ENCODE assay signal across 11 mouse cellular contexts in the genomic region with DNA sequence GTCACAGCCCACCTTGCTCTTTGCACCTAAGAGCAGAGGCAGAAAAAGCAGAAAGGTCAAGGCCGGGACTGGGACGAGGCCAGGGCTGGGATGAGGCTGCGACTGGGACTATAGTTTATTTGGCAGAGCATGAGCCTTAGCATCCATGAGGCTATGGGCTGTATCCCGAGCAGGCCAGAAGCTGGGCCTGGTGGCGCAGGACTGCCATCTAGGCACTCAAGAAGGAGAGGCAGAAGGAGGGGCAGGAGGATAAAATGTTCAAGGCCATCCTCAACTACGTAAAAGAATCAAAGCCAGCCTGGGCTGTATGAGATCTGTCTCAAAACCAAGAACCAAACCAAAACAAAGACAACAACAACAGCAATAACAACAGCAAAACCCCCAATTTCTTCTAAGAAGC. TPM values are rescaled to one million over a fixed set of nuclear protein-coding genes. Genes with fewer than 3 reads are reported as not detected.
A peak's percentile ranks its signal among the peaks of the same experiment; 100 is the strongest.
DNase-seq lines count a peak whose midpoint lies in the region; ATAC-seq and TF ChIP-seq lines count a peak whose summit lies in the region.
"Had no signal": no experiment of that assay in that cellular context is flagged by ENCODE, and none has a peak within 500 bp of the region (broad histone marks: within the 10 kb centered on the region; RNA-seq: fewer than 3 reads in every experiment).

No protein-coding gene starts in this region.

- H3K4me1 ChIP-seq in forebrain, postnatal 0 days (ENCODE audit: insufficient read depth) = no peaks in the 10 kb centered on the region
- peaks cover 15% of the 10 kb centered on the region for H3K4me1 ChIP-seq in forebrain, embryonic 13.5 days
- peaks cover 36% of the 10 kb centered on the region for H3K4me1 ChIP-seq in limb, embryonic 15.5 days

- no peak for DNase-seq in forebrain, postnatal 0 days
- DNase-seq in left cerebral cortex, adult 2 months (ENCODE audit: extremely low spot score in 1 of 2, low spot score in 2 of 2) = no peak
- no peak for DNase-seq in left cerebral cortex, adult 8-10 months (ENCODE audit: low spot score in 2 of 2)
- peak; percentile 21 for DNase-seq in ZHBTc4 (ENCODE audit: low read depth, low spot score)
- no peak for DNase-seq in left cerebral cortex, adult 11 months (ENCODE audit: low spot score)
- DNase-seq in spleen, adult 18-20 months = no peak
- DNase-seq: cerebellum, adult 2 months had no signal

- no peak overlapping the region for H3K4me3 ChIP-seq in forebrain, postnatal 0 days (ENCODE audit: low read depth, low read length)
- no peak overlapping the region for H3K4me3 ChIP-seq in forebrain, embryonic 13.5 days
- no peak overlapping the region for H3K4me3 ChIP-seq in left cerebral cortex, adult 2 months
- no peak overlapping the region for H3K4me3 ChIP-seq in limb, embryonic 15.5 days
- H3K4me3 ChIP-seq: forebrain, embryonic 10.5 days had no signal

- no peaks in the 10 kb centered on the region for H3K36me3 ChIP-seq in forebrain, postnatal 0 days (ENCODE audit: insufficient read depth)
- H3K36me3 ChIP-seq in forebrain, embryonic 13.5 days (ENCODE audit: poor library complexity, severe bottlenecking) = no peaks in the 10 kb centered on the region
- peaks cover 73% of the 10 kb centered on the region for H3K36me3 ChIP-seq in limb, embryonic 15.5 days

- H3K27me3 ChIP-seq in forebrain, postnatal 0 days (ENCODE audit: insufficient read depth, low read length) = no peaks in the 10 kb centered on the region
- H3K27me3 ChIP-seq in forebrain, embryonic 13.5 days = no peaks in the 10 kb centered on the region
- H3K27me3 ChIP-seq in limb, embryonic 15.5 days = no peaks in the 10 kb centered on the region

- intact Hi-C loops in left cerebral cortex, adult 2 months (cut with DNase I) = no loop called here

- 84% methylated on average over 6 of the region's 6 CpGs for WGBS in forebrain, postnatal 0 days
- WGBS in forebrain, embryonic 13.5 days = 79% methylated on average over 6 of the region's 6 CpGs
- WGBS in limb, embryonic 15.5 days = 50% methylated on average over 6 of the region's 6 CpGs

- TF ChIP-seq CTCF in forebrain, postnatal 0 days (IDR thresholded peaks at IDR 0.05; ENCODE audit: low read depth) = peak; percentile 11; the same call in 1 of the 2 replicates
- TF ChIP-seq CTCF in left cerebral cortex, adult 2 months (IDR thresholded peaks at IDR 0.05) = peak; percentile 1; the same call in 1 of the 2 replicates

- H3K9ac ChIP-seq in forebrain, postnatal 0 days = no peak overlapping the region
- H3K9ac ChIP-seq in forebrain, embryonic 13.5 days = no peak overlapping the region
- H3K9ac ChIP-seq in limb, embryonic 15.5 days = no peak overlapping the region

- no peaks in the 10 kb centered on the region for H3K9me3 ChIP-seq in forebrain, postnatal 0 days (ENCODE audit: low read length)
- no peaks in the 10 kb centered on the region for H3K9me3 ChIP-seq in forebrain, embryonic 13.5 days (replicated peaks)
- no peaks in the 10 kb centered on the region for H3K9me3 ChIP-seq in limb, embryonic 15.5 days
- H3K9me3 ChIP-seq: forebrain, embryonic 10.5 days had no signal

- no peak overlapping the region for H3K4me2 ChIP-seq in forebrain, postnatal 0 days (ENCODE audit: low read depth)
- H3K4me2 ChIP-seq in forebrain, embryonic 13.5 days = no peak overlapping the region
- no peak overlapping the region for H3K4me2 ChIP-seq in limb, embryonic 15.5 days

- no peak overlapping the region for H3K27ac ChIP-seq in forebrain, postnatal 0 days (ENCODE audit: low read depth, low read length)
- no peak overlapping the region for H3K27ac ChIP-seq in forebrain, embryonic 13.5 days
- H3K27ac ChIP-seq in left cerebral cortex, adult 2 months = peak overlapping the region; percentile 15; the same call in 1 of the 2 replicates
- peak overlapping the region; percentile 77 for H3K27ac ChIP-seq in limb, embryonic 15.5 days
- H3K27ac ChIP-seq: forebrain, embryonic 10.5 days had no signal

- ATAC-seq in forebrain, postnatal 0 days = no peak
- no peak for ATAC-seq in forebrain, embryonic 13.5 days
- no peak for ATAC-seq in limb, embryonic 15.5 days (ENCODE audit: insufficient number of reproducible peaks, low FRiP score, low TSS enrichment, low read depth)
- ATAC-seq: midbrain, embryonic 16.5 days had no signal

RNA-seq across cellular contexts. Expression of a gene that starts 52.6 kb away (rescaled TPM):
- total RNA-seq in forebrain, postnatal 0 days (2014; rRNA removed) = 13.9 and 20.8 TPM in 2 replicates
- 6.3 and 6.5 TPM in 2 replicates for polyA plus RNA-seq in forebrain, postnatal 0 days (2015; fragmentation: Nextera tagmentation; extraction: Ambion mirVana)
- 4.2 and 4.4 TPM in 2 replicates for polyA plus RNA-seq in forebrain, embryonic 13.5 days (2015; fragmentation: Nextera tagmentation; extraction: Ambion mirVana)
- 10 to 100 TPM; 10.3 to 12.6 TPM for total RNA-seq in left cerebral cortex, adult 2 months (2021)
- total RNA-seq in left cerebral cortex, adult 8-10 months (2022) = 10 to 100 TPM; 13.8 to 28.6 (median 20.0) TPM
- polyA plus RNA-seq in limb, embryonic 15.5 days (2015; fragmentation: Nextera tagmentation; extraction: Ambion mirVana) = 65.2 and 69.0 TPM in 2 replicates

Comparison
In these comparisons a context has a peak if more than half of its experiments do, and no peak if none do; other contexts are left out.
1. H3K27ac ChIP-seq: peak in left cerebral cortex, adult 2 months (single experiment) and limb, embryonic 15.5 days (single experiment); none in forebrain, postnatal 0 days (single experiment) and forebrain, embryonic 13.5 days (single experiment).